Mouse (Mus musculus): Measurements from ENCODE around the gene Zfpm1. TPM values are rescaled to one million over a fixed set of nuclear protein-coding genes. Genes with fewer than 3 reads are reported as not detected.

Gene Zfpm1
- 17.8 and 22.4 TPM in 2 replicates for total RNA-seq (2021)
- long read RNA-seq, partial matches to known transcripts: 5 of 8 reads
- long read RNA-seq, other reads (novel, unspliced or antisense): 1 of 8 reads

- DNase-seq: no peak
Observed at GRCm38 (mm10) chr8:122282035-122282358, at the start of gene Zfpm1. TSS of gene Zfpm1 (plus strand) at chr8:122282141.

GRCm38 (mm10) chr8:122234055-122234454 lies 47.9 kb upstream of the Zfpm1 start:
- peak; percentile 47 for DNase-seq

GRCm38 (mm10) chr8:122236521-122236920 lies 45.4 kb upstream of the Zfpm1 start:
- no peak for DNase-seq

GRCm38 (mm10) chr8:122238225-122238624 lies 43.7 kb upstream of the Zfpm1 start:
- no peak for DNase-seq

- DNase-seq: no peak
Observed at GRCm38 (mm10) chr8:122238731-122239130, 43.2 kb upstream of the Zfpm1 start.

GRCm38 (mm10) chr8:122240241-122241026 lies 41.5 kb upstream of the Zfpm1 start:
- DNase-seq: no peak

GRCm38 (mm10) chr8:122243310-122243709 lies 38.6 kb upstream of the Zfpm1 start:
- DNase-seq: no peak

GRCm38 (mm10) chr8:122245161-122245560 lies 36.8 kb upstream of the Zfpm1 start:
- no peak for DNase-seq

- no peak for DNase-seq
Observed at GRCm38 (mm10) chr8:122246257-122247211, 35.4 kb upstream of the Zfpm1 start.

- DNase-seq: no peak
Observed at GRCm38 (mm10) chr8:122251739-122252138, 30.2 kb upstream of the Zfpm1 start.

GRCm38 (mm10) chr8:122252366-122252765 lies 29.6 kb upstream of the Zfpm1 start:
- DNase-seq: no peak

GRCm38 (mm10) chr8:122259351-122259750 lies 22.6 kb upstream of the Zfpm1 start:
- peak; percentile 76 for DNase-seq

GRCm38 (mm10) chr8:122260755-122261154 lies 21.2 kb upstream of the Zfpm1 start:
- DNase-seq: no peak

- DNase-seq: no peak
Observed at GRCm38 (mm10) chr8:122262835-122263234, 19.1 kb upstream of the Zfpm1 start.

- DNase-seq: no peak
Observed at GRCm38 (mm10) chr8:122264243-122264642, 17.7 kb upstream of the Zfpm1 start.

- DNase-seq: no peak
Observed at GRCm38 (mm10) chr8:122265522-122265921, 16.4 kb upstream of the Zfpm1 start.

GRCm38 (mm10) chr8:122266867-122267266 lies 15.1 kb upstream of the Zfpm1 start:
- DNase-seq: no peak

- no peak for DNase-seq
Observed at GRCm38 (mm10) chr8:122268861-122269260, 13.1 kb upstream of the Zfpm1 start.

- peak; percentile 81 for DNase-seq
Observed at GRCm38 (mm10) chr8:122269404-122269803, 12.5 kb upstream of the Zfpm1 start.

GRCm38 (mm10) chr8:122270555-122270954 lies 11.4 kb upstream of the Zfpm1 start:
- DNase-seq: no peak

- DNase-seq: peak; percentile 88
Observed at GRCm38 (mm10) chr8:122273152-122273551, 8.8 kb upstream of the Zfpm1 start.

- no peak for DNase-seq
Observed at GRCm38 (mm10) chr8:122273826-122274225, 8.1 kb upstream of the Zfpm1 start.
